Mouse (Mus musculus): ENCODE data around the gene Ubap1. TPM values are rescaled to one million over a fixed set of nuclear protein-coding genes. Genes with fewer than 3 reads are reported as not detected.

Ubap1 gene
- polyA plus RNA-seq, 1 experiment: 28.5 TPM

DNA sequence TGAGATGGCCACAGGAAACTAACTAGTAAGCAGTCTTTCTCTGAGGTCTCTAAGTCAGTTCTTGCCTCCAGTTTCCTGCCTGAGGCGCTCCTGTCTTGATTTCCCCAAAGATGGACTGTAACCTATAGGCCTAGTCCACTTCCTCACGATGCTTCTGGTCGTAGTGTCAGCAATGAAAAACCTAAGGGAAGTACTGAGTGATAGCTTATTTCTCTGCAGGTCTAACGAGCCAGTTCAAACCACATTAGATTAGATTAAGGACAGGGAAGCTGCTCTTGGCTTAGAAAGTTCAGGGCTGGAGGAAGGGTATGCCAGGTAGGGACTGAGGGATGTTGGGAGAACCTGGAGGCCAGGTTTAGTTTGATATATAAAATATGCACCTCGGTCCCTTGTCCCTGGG, 52.8 kb downstream of the Ubap1 start:
- no peaks in the 10 kb centered on the region for H3K27me3 ChIP-seq (replicated peaks)
- no peak overlapping the region for H3K4me3 ChIP-seq (replicated peaks)
- TF ChIP-seq GATA1 (IDR thresholded peaks at IDR 0.05; ENCODE audit: borderline replicate concordance, low read length) (no peak), FLI1 (IDR thresholded peaks at IDR 0.05; ENCODE audit: low read length) (no peak)
- no peaks in the 10 kb centered on the region for H3K4me1 ChIP-seq
- H3K36me3 ChIP-seq (replicated peaks; ENCODE audit: low read length): peaks cover 94% of the 10 kb centered on the region
- H3K9me3 ChIP-seq: no peaks in the 10 kb centered on the region

DNA sequence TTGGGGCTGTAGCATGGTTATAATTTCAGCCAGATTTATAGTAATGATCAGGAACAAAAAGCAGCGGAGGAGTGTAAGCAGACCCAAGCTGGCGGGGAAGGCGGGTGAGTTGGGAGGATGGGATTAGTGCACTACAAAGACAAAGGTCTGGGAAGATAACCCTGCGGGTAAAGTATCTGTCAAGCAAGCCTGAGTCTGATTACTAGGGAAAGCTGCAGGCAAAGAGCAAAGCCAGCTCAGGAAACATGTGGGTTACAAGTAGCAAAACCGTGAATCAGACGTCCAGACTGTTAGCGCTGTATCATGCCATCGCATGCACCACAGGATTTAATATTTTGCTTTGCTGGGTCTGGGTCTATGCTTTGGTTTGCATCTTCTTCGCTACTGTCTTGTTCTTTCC, 57.8 kb downstream of the Ubap1 start:
- peaks cover 4% of the 10 kb centered on the region; the same call in 1 of the 2 replicates for H3K9me3 ChIP-seq
- TF ChIP-seq FLI1 (IDR thresholded peaks at IDR 0.05; ENCODE audit: low read length) (no peak), GATA1 (IDR thresholded peaks at IDR 0.05; ENCODE audit: borderline replicate concordance, low read length) (no peak)
- H3K4me3 ChIP-seq (replicated peaks): no peak overlapping the region
- peaks cover 92% of the 10 kb centered on the region for H3K36me3 ChIP-seq (replicated peaks; ENCODE audit: low read length)
- no peaks in the 10 kb centered on the region for H3K4me1 ChIP-seq
- H3K27me3 ChIP-seq (replicated peaks): no peaks in the 10 kb centered on the region

DNA sequence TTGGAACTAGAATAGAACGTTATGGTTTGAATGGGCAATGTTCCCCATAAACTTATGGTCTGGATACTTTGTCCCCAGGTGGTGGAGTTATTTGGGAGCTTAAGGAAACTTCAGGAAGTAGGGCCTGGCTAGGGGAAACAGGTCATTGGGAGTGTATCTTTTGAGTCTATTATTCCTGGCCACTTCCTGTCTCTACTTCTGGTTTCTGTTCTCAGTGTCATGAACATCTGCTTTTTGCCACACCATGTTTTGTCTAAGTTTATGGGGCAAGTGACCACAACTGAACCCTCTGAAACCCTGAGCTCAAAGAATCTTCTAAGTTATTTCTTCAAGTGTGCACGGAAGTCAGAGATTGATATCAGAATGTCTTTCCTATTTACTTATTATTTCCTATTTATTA, 58.6 kb downstream of the Ubap1 start:
- H3K4me1 ChIP-seq: no peaks in the 10 kb centered on the region
- peaks cover 4% of the 10 kb centered on the region; the same call in 1 of the 2 replicates for H3K9me3 ChIP-seq
- H3K36me3 ChIP-seq (replicated peaks; ENCODE audit: low read length): peaks cover 91% of the 10 kb centered on the region
- no peaks in the 10 kb centered on the region for H3K27me3 ChIP-seq (replicated peaks)
- TF ChIP-seq FLI1 (IDR thresholded peaks at IDR 0.05; ENCODE audit: low read length) (no peak), GATA1 (IDR thresholded peaks at IDR 0.05; ENCODE audit: borderline replicate concordance, low read length) (no peak)
- H3K4me3 ChIP-seq (replicated peaks): no peak overlapping the region

DNA sequence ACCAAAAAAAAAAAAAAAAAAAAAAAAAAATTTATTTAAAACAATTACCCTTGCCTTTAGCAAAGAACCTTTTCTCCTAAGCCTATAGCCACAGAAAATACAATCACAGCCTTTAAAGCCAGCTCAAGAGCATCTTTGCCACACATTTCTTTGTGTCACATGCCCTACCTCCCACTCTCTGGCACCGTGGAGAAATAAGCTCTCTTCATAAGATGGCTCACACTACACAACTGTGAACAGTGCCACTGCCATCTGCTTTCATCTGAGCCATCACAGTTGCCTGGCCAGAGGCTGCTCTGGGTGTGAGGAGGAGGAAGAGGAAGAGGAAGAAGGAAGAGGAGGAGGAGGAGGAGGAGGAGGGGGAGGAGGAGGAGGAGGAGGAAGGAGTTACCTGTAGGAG, 60.5 kb downstream of the Ubap1 start:
- Histone ChIP-seq H3K36me3 (replicated peaks; ENCODE audit: low read length) (peaks cover 86% of the 10 kb centered on the region), H3K4me3 (replicated peaks) (no peak overlapping the region), H3K4me1 (no peaks in the 10 kb centered on the region), H3K9me3 (peaks cover 4% of the 10 kb centered on the region; the same call in 1 of the 2 replicates), H3K27me3 (replicated peaks) (no peaks in the 10 kb centered on the region)
- TF ChIP-seq FLI1 (IDR thresholded peaks at IDR 0.05; ENCODE audit: low read length) (no peak), GATA1 (IDR thresholded peaks at IDR 0.05; ENCODE audit: borderline replicate concordance, low read length) (no peak)

DNA sequence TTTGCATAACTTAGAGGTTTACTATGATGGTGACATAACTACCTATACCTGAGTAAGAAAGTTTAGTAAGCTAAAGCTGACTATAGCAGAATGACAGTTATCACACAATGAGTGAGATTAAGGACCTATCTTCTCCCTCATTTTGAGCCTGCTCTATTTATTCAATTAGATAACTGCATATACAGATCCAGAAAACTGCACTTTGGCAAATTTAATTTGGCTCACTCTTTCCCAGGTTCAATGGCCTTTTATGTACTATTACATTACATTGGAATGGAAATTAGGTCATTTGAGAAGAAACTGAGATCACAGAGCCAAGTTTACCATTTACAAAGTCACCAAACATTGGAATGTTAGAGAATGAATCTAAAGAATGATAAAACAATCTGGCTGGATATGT, 68.2 kb downstream of the Ubap1 start:
- H3K4me1 ChIP-seq: peaks cover 3% of the 10 kb centered on the region; the same call in 1 of the 2 replicates
- H3K9me3 ChIP-seq: no peaks in the 10 kb centered on the region
- TF ChIP-seq GATA1 (IDR thresholded peaks at IDR 0.05; ENCODE audit: borderline replicate concordance, low read length) (no peak), FLI1 (IDR thresholded peaks at IDR 0.05; ENCODE audit: low read length) (no peak)
- H3K27me3 ChIP-seq (replicated peaks): no peaks in the 10 kb centered on the region
- no peak overlapping the region for H3K4me3 ChIP-seq (replicated peaks)
- H3K36me3 ChIP-seq (replicated peaks; ENCODE audit: low read length): peaks cover 55% of the 10 kb centered on the region

DNA sequence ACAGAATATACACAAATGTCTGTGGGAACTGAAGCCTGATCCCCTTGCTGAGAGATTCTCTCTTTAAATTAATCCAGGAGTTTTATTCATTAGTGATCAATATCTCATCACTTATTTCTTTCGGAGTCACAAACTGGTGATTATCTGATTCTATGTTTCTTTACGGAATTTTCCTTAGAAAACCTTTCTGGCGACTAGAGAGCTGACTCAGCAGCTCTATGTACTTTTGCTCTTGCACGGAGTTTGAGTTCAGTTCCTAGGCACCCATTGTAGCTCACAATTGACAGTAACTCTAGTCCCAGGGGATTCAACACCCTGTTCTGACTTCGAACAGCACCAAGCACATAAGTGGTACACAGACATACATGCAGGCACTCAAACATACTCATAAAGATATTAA, 90.1 kb downstream of the Ubap1 start:
- peaks cover 59% of the 10 kb centered on the region for H3K36me3 ChIP-seq (replicated peaks; ENCODE audit: low read length)

More for the DNA sequence above, 90.1 kb downstream of the Ubap1 start:
- no peak overlapping the region for H3K4me3 ChIP-seq (replicated peaks)
- H3K27me3 ChIP-seq (replicated peaks): no peaks in the 10 kb centered on the region
- no peak for TF ChIP-seq FLI1 (IDR thresholded peaks at IDR 0.05; ENCODE audit: low read length)
- TF ChIP-seq GATA1 (IDR thresholded peaks at IDR 0.05; ENCODE audit: borderline replicate concordance, low read length): no peak
- peaks cover 14% of the 10 kb centered on the region for H3K4me1 ChIP-seq
- no peaks in the 10 kb centered on the region for H3K9me3 ChIP-seq

Other genes starting within 250 kb of the Ubap1 start
- gene Nol6, start 224.5 kb upstream of the Ubap1 start, polyA plus RNA-seq (2012; ENCODE audit: insufficient read depth, low replicate concordance): 22.2 and 35.2 TPM in 2 replicates
- 25.8 and 32.8 TPM in 2 replicates for gene Ube2r2, start 213.3 kb upstream of the Ubap1 start, polyA plus RNA-seq (2012; ENCODE audit: insufficient read depth, low replicate concordance)
- 277 and 564 TPM in 2 replicates for gene Ubap2, start 73.9 kb upstream of the Ubap1 start, polyA plus RNA-seq (2012; ENCODE audit: insufficient read depth, low replicate concordance)
- 21.1 and 26.3 TPM in 2 replicates for gene Dcaf12, start 34.1 kb upstream of the Ubap1 start, polyA plus RNA-seq (2012; ENCODE audit: insufficient read depth, low replicate concordance)
- gene Kif24, start 115.9 kb downstream of the Ubap1 start, polyA plus RNA-seq (2012; ENCODE audit: insufficient read depth, low replicate concordance): 1.2 and 1.9 TPM in 2 replicates
- gene Nudt2, start 116.2 kb downstream of the Ubap1 start, polyA plus RNA-seq (2012; ENCODE audit: insufficient read depth, low replicate concordance): 3.0 and 13.7 TPM in 2 replicates
- 0.07 TPM in 1 of 2 replicates, not detected in the other for gene AI464131, start 154.1 kb downstream of the Ubap1 start, polyA plus RNA-seq (2012; ENCODE audit: insufficient read depth, low replicate concordance)
- 0.29 TPM in 1 of 2 replicates, not detected in the other for gene 1110017D15Rik, start 168.3 kb downstream of the Ubap1 start, polyA plus RNA-seq (2012; ENCODE audit: insufficient read depth, low replicate concordance)
- 13.5 and 35.8 TPM in 2 replicates for gene Fam219a, start 220.5 kb downstream of the Ubap1 start, polyA plus RNA-seq (2012; ENCODE audit: insufficient read depth, low replicate concordance)
- gene Dnaic1, start 220.8 kb downstream of the Ubap1 start, polyA plus RNA-seq (2012; ENCODE audit: insufficient read depth, low replicate concordance): not detected in 2 replicates